ENCODE assay signal across 29 mouse cellular contexts in the genomic region with DNA sequence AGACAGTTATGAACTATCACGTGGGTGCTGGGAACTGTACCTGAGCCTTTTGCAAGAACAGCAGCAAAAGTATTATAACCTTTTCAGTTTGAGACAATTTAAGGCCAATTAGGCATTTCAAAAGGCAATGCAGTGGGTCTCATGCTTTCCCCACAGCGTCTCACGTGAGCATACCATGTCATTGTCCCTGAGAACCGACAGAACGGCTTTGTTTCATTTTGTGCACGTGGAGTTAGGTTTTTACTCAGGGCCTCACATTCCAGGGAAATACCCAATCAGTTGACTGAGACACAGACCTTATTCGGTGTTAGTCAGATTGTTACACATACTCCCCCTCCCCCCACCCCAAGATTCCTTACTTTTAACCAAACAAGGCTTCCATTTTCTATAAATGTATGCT.
"Had no signal": no experiment of that assay in that cellular context is flagged by ENCODE, and none has a peak within 500 bp of the region (broad histone marks: within the 10 kb centered on the region; RNA-seq: fewer than 3 reads in every experiment).

No protein-coding gene starts in this region.

- H3K4me1 ChIP-seq: liver, embryonic 12.5 days; liver, embryonic 13.5 days; liver, embryonic 15.5 days; lung, embryonic 15.5 days; megakaryocyte, embryonic 14.5 days; midbrain, embryonic 10.5 days; midbrain, embryonic 12.5 days; midbrain, embryonic 13.5 days; midbrain, embryonic 15.5 days; neural tube, embryonic 12.5 days had no signal

- H3K9me3 ChIP-seq: limb, embryonic 10.5 days; limb, embryonic 12.5 days; limb, embryonic 13.5 days; limb, embryonic 15.5 days; liver, embryonic 12.5 days; liver, embryonic 13.5 days; liver, embryonic 15.5 days; lung, embryonic 15.5 days; megakaryocyte, embryonic 14.5 days; midbrain, embryonic 10.5 days; midbrain, embryonic 12.5 days; midbrain, embryonic 13.5 days; midbrain, embryonic 15.5 days; neural tube, embryonic 12.5 days had no signal

- H3K27me3 ChIP-seq: limb, embryonic 12.5 days; limb, embryonic 13.5 days; limb, embryonic 15.5 days; liver, embryonic 12.5 days; liver, embryonic 13.5 days; liver, embryonic 15.5 days; lung, embryonic 15.5 days; midbrain, embryonic 12.5 days; midbrain, embryonic 13.5 days; midbrain, embryonic 15.5 days; neural tube, embryonic 12.5 days had no signal

- H3K27ac ChIP-seq: limb, embryonic 10.5 days; limb, embryonic 12.5 days; limb, embryonic 13.5 days; limb, embryonic 15.5 days; liver, embryonic 12.5 days; liver, embryonic 13.5 days; liver, embryonic 14.5 days; liver, embryonic 15.5 days; lung, embryonic 15.5 days; macrophage; midbrain, embryonic 10.5 days; midbrain, embryonic 12.5 days; midbrain, embryonic 13.5 days; midbrain, embryonic 15.5 days; neural tube, embryonic 12.5 days had no signal

- DNase-seq: liver; liver, embryonic 13.5 days; liver, postnatal 0 days; lung, adult 18-20 months; lung, adult 2 months; lung, embryonic 14.5 days; lung, postnatal 10 days; lung, postnatal 14 days; lung, postnatal 36 days; lung, postnatal 4 days; midbrain, embryonic 14.5 days had no signal

- H3K4me3 ChIP-seq: limb, embryonic 10.5 days; limb, embryonic 12.5 days; limb, embryonic 13.5 days; limb, embryonic 15.5 days; liver, embryonic 12.5 days; liver, embryonic 13.5 days; liver, embryonic 15.5 days; lung, embryonic 15.5 days; megakaryocyte, embryonic 14.5 days; midbrain, embryonic 10.5 days; midbrain, embryonic 12.5 days; midbrain, embryonic 13.5 days; midbrain, embryonic 15.5 days; myocyte; neural tube, embryonic 12.5 days had no signal

- H3K36me3 ChIP-seq: limb, embryonic 10.5 days; limb, embryonic 12.5 days; limb, embryonic 13.5 days; limb, embryonic 15.5 days; liver, embryonic 12.5 days; liver, embryonic 13.5 days; liver, embryonic 15.5 days; lung, embryonic 15.5 days; midbrain, embryonic 10.5 days; midbrain, embryonic 12.5 days; midbrain, embryonic 13.5 days; midbrain, embryonic 15.5 days; neural tube, embryonic 12.5 days had no signal

- H3K4me2 ChIP-seq: limb, embryonic 12.5 days; limb, embryonic 13.5 days; limb, embryonic 15.5 days; liver, embryonic 11.5 days; liver, embryonic 12.5 days; liver, embryonic 13.5 days; liver, embryonic 15.5 days; lung, embryonic 14.5 days; lung, embryonic 15.5 days; midbrain, embryonic 11.5 days; midbrain, embryonic 12.5 days; midbrain, embryonic 13.5 days; midbrain, embryonic 15.5 days; neural tube, embryonic 12.5 days had no signal

- H3K9ac ChIP-seq: limb, embryonic 12.5 days; limb, embryonic 13.5 days; limb, embryonic 15.5 days; liver, embryonic 12.5 days; liver, embryonic 13.5 days; liver, embryonic 14.5 days; liver, embryonic 15.5 days; liver, postnatal 0 days; lung, embryonic 14.5 days; lung, embryonic 15.5 days; midbrain, embryonic 12.5 days; midbrain, embryonic 13.5 days; midbrain, embryonic 15.5 days; neural tube, embryonic 12.5 days had no signal
